Mouse (Mus musculus) thymus, postnatal 25 days (tissue): Measurements from ENCODE around the gene Myef2.
A peak's percentile ranks its signal among the peaks of the same experiment; 100 is the strongest.
"Not testable (repeated sequence)": the region's sequence is repeated elsewhere in the genome, so short reads cannot be mapped to it uniquely, and the experiment has no call there.

Experiments used
- DNase-seq: peaks from one replicate; pipeline ENCODE4 v3.0.0; 2022

The Myef2 gene

GRCm38 (mm10) chr2:125123477-125123852 lies at the start of gene Myef2:
Gene Myef2 (minus strand): TSS chr2:125123661.
- DNase-seq = peak; percentile 89

- no peak for DNase-seq
Measured at GRCm38 (mm10) chr2:125162012-125162470, 38.6 kb upstream of the Myef2 start.

DNA sequence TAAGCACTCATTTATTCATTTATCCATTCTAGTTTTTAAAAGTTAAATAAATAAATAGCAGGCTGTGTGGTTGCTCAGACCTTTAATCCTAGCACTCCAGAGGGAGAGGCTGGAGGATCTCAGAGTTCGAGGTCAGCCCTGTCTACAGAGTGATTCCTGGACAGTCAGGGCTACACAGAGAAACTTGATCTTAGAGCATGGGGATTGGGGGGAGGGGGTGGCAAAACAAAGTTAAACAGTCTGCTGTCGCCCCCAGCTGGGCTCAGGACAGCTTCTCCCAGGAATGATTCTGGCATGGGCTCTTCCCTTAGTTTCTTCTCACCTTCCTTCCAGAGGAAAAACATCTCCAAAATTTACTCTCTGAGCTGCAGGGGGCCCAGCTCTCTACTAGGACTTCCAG lies 32.0 kb upstream of the Myef2 start:
- DNase-seq = no peak

GRCm38 (mm10) chr2:125154294-125154693 lies 30.8 kb upstream of the Myef2 start:
- DNase-seq = no peak

GRCm38 (mm10) chr2:125152388-125152787 lies 28.9 kb upstream of the Myef2 start, which contains the start of gene Slc12a1:
Gene Slc12a1 (plus strand): TSS chr2:125152505.
- no peak for DNase-seq

GRCm38 (mm10) chr2:125142336-125142735 lies 18.9 kb upstream of the Myef2 start:
- no peak for DNase-seq

DNA sequence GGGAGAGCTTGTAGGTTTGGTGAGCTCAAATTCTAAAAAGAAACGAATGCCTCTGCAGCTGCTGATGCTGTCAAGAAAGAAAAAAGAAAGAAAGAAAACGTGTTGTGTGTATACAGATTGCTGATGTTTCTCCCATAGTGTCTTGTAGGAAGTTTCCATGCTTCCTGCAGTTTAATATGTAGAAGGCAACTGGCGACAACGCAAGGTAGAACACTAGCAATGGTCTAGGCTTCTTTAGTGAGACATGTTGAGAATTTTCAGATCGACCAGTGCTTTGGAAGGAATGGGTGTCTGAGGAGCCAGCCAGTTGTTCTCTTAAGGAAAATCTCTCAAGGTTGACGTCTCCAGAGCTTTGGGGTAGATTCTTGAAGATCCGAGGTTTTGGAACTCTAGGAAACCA lies 13.4 kb upstream of the Myef2 start:
- no peak for DNase-seq

- peak; percentile 86 for DNase-seq
Measured at GRCm38 (mm10) chr2:125135903-125136811, 12.7 kb upstream of the Myef2 start, which contains the start of gene Ctxn2. Gene Ctxn2 (plus strand): TSS chr2:125136692.

DNA sequence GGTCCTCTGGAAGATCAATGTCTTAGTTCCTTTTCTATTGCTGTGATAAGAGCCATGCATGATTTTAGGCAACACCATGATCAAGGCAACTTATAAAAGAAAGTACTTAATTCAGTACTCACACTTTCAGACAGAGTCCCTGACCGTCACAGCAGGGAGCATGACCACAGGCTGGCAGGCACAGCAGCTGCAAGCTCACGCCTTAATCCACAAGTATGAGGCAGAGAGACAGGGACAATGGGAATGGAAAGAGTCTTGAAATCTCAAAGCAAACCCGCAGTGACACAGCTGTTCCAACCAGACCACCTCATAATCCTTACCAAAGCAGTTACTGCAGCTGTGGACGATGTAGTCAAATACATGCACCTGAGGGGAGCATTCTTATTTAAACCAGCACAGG lies 10.7 kb upstream of the Myef2 start:
- no peak for DNase-seq

DNA sequence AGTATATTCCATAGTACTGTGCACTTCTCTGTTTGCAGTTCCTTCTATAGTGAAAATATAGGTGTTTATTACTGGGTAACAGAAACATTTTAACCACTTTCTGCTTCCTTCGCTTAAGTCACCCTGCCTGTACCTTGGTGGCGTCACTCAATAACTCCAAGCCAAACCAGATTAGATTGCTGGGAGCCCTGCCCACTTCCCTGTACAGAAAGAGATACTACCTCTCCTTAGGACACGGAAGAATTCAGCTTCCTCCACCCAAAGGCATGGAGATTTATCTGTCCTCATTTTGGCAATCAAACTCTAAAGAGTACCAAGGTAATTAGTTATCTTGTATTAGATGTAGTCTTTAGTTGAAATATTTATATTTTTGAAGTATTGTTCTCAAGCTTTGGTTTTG lies 3.3 kb upstream of the Myef2 start:
- DNase-seq = no peak

GRCm38 (mm10) chr2:125125824-125126223 lies 2.4 kb upstream of the Myef2 start:
- DNase-seq = no peak

DNA sequence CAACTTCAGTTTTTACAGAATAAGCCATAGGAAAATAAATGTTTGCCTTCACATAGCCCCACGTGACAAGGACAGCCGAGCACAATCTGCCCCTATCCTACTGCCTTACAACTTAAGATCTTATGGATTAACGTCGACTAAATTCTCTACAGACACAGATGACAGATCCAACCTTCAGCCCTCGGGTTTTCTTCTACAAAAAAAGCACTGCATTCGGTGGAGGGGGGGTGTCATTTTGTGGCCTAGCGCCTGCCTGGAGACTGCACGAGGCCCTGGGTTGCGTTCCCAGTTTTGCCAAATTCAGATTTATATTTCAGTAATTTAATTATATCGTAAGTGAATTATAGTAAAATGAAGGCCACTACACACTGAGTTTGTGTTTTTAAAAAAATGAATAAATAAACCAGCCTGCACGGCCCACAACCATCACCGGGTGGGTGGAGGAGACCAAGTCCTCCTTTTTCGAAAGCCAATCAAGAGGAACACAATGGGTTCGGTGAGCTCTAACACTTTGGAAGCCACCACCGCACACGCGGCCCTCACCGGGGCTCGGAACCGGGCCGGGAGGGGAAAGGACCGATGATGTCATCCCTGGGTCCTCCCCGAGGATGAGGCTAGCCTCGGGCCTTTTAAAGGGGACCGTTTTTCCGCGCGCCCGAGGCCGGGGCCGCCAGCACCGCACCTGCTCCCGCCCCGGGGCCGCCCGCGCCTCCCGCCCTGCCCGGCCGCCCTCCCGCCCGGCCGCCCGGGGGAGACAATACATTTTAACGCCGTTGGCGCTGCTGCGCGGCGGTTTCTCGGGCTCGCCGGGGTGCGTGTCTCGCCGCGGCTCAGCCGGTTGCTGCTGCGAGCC lies 611 bp downstream of the Myef2 start:
- DNase-seq = peak; percentile 59

DNA sequence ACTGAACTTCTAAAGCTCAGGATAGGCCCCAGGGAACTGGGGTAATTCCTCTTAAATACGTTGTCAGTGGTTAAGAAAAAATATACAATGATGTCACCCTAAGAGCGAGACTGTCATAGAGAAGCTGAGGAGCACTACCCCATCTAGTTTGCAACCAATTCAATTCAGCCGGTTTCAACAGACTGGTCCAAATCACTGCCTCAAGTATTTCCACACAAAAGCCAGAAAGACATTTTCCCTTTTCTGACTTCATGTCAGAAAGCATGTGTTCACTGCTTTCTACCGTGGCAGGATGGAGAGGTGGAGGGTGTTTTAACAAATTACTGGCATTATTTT lies 1.2 kb downstream of the Myef2 start:
- DNase-seq = no peak

- no peak for DNase-seq
Measured at GRCm38 (mm10) chr2:125119381-125120110, 3.9 kb downstream of the Myef2 start.

GRCm38 (mm10) chr2:125106536-125106935 lies 16.9 kb downstream of the Myef2 start:
- DNase-seq = not testable (repeated sequence)

DNA sequence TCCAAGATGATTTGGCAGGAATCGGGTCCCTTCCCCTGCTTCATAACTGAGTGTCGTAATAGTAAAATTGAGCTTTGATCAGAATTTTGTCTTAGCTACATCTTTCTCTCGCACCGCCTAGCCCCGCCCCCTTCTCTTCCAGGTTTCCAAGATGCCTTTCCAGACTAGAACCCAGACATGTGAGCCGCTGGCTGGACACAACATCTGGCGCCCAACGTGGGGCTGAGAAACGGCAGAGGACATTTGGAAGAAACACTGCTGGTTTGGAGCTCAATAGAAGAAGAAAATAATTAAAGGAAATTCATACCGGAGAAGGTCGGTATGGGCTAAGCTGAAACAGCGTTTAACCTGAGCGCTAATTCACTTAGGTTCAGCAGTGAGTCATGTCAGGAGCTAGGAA lies 19.0 kb downstream of the Myef2 start:
- DNase-seq = not testable (repeated sequence)

- DNase-seq = not testable (repeated sequence)
Measured at GRCm38 (mm10) chr2:125092123-125092522, 31.3 kb downstream of the Myef2 start.

DNA sequence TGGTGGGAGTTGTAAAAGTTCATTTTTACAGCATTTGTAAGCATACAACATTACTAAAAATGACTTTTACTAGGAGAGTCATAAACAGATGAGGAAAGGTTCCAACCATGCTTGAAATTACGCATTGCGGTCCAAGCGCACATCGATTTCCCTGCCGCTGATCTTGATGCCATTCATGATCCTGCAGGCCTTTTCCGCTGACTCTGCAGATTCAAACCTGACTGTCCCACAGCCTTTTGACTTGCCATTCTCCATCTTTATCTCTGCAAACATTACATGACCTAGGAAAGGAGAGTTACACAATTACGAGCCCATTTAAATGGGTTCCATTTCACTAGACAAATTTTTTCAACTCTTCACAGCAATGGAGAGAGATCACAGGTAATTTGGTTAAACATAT lies 34.7 kb downstream of the Myef2 start:
- DNase-seq = no peak

- no peak for DNase-seq
Measured at GRCm38 (mm10) chr2:125083879-125084278, 39.6 kb downstream of the Myef2 start.

DNA sequence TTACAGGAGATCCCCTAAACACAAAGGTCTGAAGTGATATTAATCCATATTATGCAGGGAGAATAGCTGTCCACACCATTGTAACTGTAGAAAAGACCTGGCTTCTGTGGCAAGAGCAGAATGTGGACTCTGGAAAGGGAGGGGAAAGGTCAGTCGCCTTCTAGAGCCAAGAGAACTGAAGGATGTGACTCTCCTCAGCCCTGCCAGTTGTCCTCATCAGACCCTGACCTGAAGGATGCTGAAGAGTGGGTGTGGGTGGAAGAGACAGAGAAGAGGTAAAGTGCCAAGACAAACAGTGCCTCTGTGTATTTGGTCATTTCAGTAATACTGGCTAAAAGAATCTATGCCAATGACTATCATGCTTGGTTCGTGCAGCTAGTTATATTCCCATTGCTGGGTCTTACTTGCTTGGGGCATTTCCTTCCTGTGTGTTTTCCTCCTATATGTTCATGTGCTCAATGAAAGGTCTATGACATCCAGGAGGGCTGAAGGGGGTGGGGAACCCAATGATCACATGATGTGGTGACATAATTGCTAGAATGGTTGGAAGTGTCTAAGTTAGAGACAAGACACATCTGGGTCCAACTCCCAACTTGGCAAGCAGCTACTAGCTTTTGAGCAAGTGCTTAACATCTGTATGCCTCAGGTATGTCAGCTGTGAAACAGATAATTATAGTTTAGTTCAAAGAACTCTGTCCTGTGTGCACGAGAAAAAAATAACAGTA lies 50.2 kb downstream of the Myef2 start:
- no peak for DNase-seq

- no peak for DNase-seq
Measured at GRCm38 (mm10) chr2:125068696-125069095, 54.8 kb downstream of the Myef2 start.

DNA sequence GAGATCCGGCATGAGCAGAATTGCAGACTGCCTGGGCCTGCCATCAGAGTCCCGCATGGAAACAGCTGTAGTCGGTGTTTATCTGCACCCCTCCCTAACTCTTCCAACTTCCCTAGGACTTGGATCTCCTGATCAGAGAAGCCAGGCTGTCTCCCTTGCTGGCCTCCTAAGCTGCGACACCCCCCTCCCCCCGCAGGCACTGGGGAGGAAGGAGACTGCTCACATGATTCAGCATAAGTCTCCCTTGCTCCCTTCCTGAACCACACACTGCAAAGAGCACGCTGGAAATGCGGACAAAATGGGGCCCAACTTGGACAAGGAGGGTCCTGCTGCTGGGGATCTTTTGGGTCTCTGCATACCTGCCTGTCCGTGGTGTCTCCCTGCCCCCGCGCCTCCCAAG lies 55.6 kb downstream of the Myef2 start, which contains the start of gene Slc24a5:
TSS of gene Slc24a5 (plus strand) at position 231 of the 400 bp plus-strand sequence.
- no peak for DNase-seq
